Mouse (Mus musculus): Measurements from ENCODE around the gene Tmod2.
"Not testable (repeated sequence)": the region's sequence is repeated elsewhere in the genome, so short reads cannot be mapped to it uniquely, and the experiment has no call there.

The Tmod2 gene

DNA sequence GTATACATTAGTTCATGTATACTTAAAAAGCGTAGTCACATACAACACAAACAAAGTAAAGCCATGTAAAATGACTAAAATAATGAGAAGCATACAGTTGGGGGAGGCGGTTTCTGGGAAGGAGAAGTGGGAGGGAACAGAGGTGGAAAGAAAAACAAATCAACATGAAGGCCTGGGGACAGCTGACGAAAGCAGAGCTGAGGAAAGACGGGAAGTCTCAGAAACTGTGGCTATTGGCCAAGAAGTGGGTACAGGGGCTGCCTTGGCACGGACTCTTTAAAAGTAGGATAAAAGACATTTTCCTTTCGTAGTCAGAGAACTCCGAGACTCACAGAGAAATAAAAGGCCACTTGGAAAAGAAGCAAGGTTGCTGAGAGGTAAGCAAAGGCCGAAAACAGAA, 62.1 kb downstream of the Tmod2 start:
- DNase-seq = peak in 1 of 2 experiments; percentile 48

GRCm38 (mm10) chr9:75546885-75547553, 64.1 kb downstream of the Tmod2 start:
- DNase-seq = peak; percentile 93 to 97

DNA sequence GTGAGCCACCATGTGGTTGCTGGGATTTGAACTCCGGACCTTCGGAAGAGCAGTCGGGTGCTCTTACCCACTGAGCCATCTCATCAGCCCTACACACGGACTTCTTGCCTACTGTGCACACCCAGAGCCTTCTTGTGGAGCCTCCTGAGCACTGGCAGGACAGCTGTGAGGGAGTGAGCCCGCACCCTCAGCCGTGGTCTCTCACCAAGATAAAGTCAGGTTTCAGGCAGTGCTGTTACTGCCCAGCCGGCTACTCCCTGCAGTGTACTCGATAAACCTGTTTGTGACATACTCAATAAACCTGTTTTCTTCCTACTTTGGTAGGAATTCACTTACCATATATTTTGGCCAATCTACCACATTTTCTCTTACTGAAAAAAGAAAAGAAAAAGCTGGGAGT, 65.6 kb downstream of the Tmod2 start:
- no peak for DNase-seq

GRCm38 (mm10) chr9:75541497-75541896, 69.6 kb downstream of the Tmod2 start:
- DNase-seq = no peak

DNA sequence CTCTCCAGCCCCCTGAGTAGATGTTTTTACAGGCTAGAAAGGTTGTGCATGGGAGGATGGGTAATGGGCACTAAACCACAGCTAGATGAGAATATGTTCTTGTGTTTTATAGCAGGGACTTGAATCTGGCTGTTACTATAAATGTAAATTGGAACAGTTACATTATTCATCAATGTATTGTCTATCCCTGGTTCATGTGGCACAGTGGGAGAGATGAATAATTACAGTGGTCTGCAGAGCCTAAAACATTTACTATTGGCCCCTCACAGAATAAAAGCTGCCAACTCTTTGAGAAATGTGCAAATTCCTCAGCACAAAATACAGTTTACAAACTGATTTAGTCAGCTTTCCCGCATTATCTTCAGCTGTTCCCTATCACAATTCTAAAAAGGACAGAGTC, 74.7 kb downstream of the Tmod2 start:
- no peak for DNase-seq

- no peak for DNase-seq
Observed at GRCm38 (mm10) chr9:75534431-75534962, 76.6 kb downstream of the Tmod2 start.

GRCm38 (mm10) chr9:75532989-75533388, 78.1 kb downstream of the Tmod2 start:
- DNase-seq = not testable (repeated sequence)

DNA sequence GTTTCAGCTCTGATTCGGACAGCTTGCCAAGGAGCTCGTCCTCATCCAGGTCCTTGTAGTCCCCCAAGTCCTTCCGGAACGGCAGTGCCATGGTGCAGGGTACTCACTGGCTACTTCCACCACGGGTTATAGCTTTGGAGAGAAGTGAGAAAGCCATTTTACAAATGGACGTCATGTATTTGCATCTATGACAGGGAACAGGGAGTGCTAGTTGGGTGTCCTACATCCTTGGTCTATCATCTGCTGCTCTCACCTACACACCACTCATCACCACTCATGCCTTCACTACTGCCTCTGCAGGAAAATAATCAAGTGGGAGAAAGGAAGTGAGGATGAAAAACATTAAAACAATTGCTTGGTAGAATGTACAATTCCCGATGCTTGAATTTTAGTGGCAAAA, 78.7 kb downstream of the Tmod2 start:
- DNase-seq = no peak

GRCm38 (mm10) chr9:75529358-75529757, 81.8 kb downstream of the Tmod2 start:
- no peak for DNase-seq

DNA sequence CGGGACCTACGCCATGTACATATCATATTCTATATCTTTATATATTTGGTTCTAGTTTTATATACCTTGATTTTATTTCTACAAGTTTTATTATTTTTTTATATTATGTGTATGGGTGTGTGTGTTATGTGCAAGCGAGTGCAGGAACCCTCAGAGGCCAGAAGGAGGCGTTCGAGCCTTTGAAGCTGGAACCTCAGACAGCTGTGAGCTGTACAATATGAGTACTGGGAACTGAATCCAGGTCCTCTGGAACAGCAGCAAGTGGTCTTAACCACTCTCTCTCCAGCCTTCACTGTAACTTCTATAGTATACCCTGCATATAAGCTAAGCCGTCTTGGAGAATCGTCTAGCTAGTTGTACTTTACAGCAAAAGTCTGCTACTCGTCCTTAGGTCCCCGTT, 83.0 kb downstream of the Tmod2 start:
- DNase-seq = no peak

- DNase-seq = peak; percentile 27 to 67
Observed at GRCm38 (mm10) chr9:75527368-75528059, 83.6 kb downstream of the Tmod2 start.

GRCm38 (mm10) chr9:75523646-75524045, 87.5 kb downstream of the Tmod2 start:
- no peak for DNase-seq

GRCm38 (mm10) chr9:75522217-75522616, 88.9 kb downstream of the Tmod2 start:
- no peak for DNase-seq

DNA sequence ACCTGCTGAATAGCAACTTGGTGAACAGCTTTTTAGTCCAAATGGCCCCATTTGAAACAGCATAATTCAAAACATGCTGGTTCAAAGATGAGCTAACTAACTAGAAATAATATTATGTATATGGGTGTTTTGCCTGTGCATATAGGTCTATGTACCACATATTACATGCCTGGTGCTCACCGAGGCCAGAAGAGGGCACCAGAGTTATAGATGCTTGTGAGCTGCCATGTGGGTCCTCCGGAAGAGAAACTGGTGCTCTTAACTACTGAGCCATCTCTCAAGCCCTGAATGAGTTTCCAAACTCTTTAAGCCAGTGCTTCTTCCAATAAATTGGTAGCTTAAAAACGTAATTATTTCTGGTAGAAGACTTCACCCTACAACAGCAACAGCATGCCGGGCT, 89.3 kb downstream of the Tmod2 start:
- DNase-seq = peak; percentile 66 to 69

DNA sequence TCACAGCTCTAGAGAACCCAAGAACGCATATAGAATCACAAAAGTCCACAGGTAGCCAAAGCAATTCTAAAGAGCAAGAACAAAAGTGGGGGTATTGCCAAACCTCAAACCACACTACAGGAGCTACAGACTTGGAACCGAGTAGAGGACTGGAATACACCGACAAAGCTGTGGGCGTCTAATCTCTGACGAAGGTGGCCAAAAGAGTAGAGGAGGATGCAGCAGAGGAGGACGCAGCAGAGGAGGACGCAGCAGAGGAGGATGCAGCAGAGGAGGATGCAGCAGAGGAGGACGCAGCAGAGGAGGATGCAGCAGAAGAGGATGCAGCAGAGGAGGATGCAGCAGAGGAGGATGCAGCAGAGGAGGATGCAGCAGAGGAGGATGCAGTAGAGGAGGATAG, 90.2 kb downstream of the Tmod2 start:
- no peak for DNase-seq

- no peak for DNase-seq
Observed at GRCm38 (mm10) chr9:75517751-75518150, 93.4 kb downstream of the Tmod2 start.
